Mouse (Mus musculus) heart, embryonic 10.5 days (tissue): ENCODE data around the gene Bik. TPM values are rescaled to one million over a fixed set of nuclear protein-coding genes. Genes with fewer than 3 reads are reported as not detected.

ENCODE experiments used
- DNase-seq: peaks from one replicate; pipeline ENCODE4 v3.0.0-alpha.2; 2017; ENCODE audit warnings: low spot score
- H3K27ac ChIP-seq: fragments of 300-500 bp; sonication (generic); 2 replicates; pipeline ENCODE4 v1.5.1; 2016; ENCODE audit warnings: mild to moderate bottlenecking
- H3K27me3 ChIP-seq: fragments of 300-500 bp; sonication (generic); 2 replicates; pipeline ENCODE4 v1.6.1; 2016; ENCODE audit warnings: mild to moderate bottlenecking; ENCODE audit not compliant: poor library complexity, insufficient read depth, severe bottlenecking
- H3K36me3 ChIP-seq: fragments of 300-500 bp; sonication (generic); 2 replicates; pipeline ENCODE4 v1.6.1; 2016; ENCODE audit warnings: mild to moderate bottlenecking, moderate library complexity
- H3K4me1 ChIP-seq: fragments of 300-500 bp; sonication (generic); 2 replicates; pipeline ENCODE4 v1.6.1; 2016; ENCODE audit warnings: mild to moderate bottlenecking
- H3K4me3 ChIP-seq: fragments of 300-500 bp; sonication (generic); 2 replicates; pipeline ENCODE4 v1.5.1; 2016; ENCODE audit warnings: mild to moderate bottlenecking, moderate library complexity
- H3K9me3 ChIP-seq: fragments of 300-500 bp; sonication (generic); 2 replicates; pipeline ENCODE4 v1.6.1; 2016; ENCODE audit warnings: mild to moderate bottlenecking, moderate library complexity
- WGBS: fragments of 180-500 bp; shearing (Covaris S2); methylation state at CpG from one replicate; pipeline ENCODE4 v1.1.7; 2016; 5-methylcytosine and 5-hydroxymethylcytosine counted together
- microRNA-seq: library from miRNA; unstranded; fragments of <30 nt; microRNA quantifications from one replicate; pipeline ENCODE4, GENCODE M21; 2017
- polyA plus RNA-seq: library from polyadenylated mRNA; unstranded; fragments of >200 nt; fragmentation: Nextera tagmentation; extraction: Ambion mirVana; gene quantifications from 2 replicates; pipeline ENCODE4 v1.2.1, GENCODE M21; 2016

Bik gene
- polyA plus RNA-seq, 1 experiment from 2014 or later = 17.4 TPM

- Histone ChIP-seq H3K27ac (no peak overlapping the region), H3K27me3 (no peaks in the 10 kb centered on the region), H3K9me3 (peaks cover 5% of the 10 kb centered on the region; the same call in 1 of the 2 replicates), H3K36me3 (peaks cover 97% of the 10 kb centered on the region), H3K4me3 (no peak overlapping the region), H3K4me1 (no peaks in the 10 kb centered on the region)
- WGBS = 87% methylated on average over 4 of the region's 4 CpGs
- DNase-seq = no peak
These were observed 56.3 kb downstream of the Bik start for GRCm38 (mm10) chr15:83582931-83583330.

DNA sequence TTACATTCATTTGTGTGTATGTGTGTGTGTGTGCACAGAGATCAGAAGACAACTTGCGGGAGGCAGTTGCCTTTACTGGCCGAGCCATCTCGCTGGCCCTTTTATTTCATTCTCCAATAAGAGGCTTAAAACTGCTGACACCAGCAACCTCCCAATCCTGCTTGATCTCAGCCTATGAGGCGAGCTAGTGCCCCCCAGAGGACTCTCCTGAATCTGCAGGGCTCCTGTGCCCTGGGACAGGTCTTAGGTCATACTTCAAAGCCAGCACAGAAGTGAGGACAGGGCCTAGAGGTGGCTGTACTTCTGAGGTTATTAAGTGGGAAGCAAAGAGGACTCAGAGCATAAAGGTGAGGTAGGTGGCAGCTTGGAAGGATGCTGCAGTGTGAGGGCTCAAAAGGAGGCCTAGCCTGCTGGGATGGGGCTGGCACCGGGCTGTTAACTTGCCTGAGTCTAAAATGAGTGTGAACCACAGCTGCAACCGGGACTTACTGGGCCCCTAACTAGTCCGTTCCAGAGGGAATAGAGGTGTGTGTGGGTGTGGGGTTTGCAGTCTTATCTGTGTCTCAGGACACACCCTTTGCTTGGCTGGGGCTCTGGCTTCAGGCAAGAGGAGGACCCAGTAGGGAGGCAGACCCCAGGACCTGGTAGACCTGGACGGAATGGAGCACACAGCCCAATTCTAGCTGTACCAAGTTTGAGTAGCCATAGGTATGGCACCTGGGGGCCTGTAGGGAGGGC lies 56.9 kb downstream of the Bik start:
- H3K36me3 ChIP-seq = peaks cover 97% of the 10 kb centered on the region
- H3K4me3 ChIP-seq = no peak overlapping the region
- H3K4me1 ChIP-seq = no peaks in the 10 kb centered on the region
- peaks cover 5% of the 10 kb centered on the region; the same call in 1 of the 2 replicates for H3K9me3 ChIP-seq
- 70% methylated on average over 8 of the region's 8 CpGs for WGBS
- peak; percentile 74 for DNase-seq
- H3K27me3 ChIP-seq = no peaks in the 10 kb centered on the region
- H3K27ac ChIP-seq = no peak overlapping the region

GRCm38 (mm10) chr15:83584741-83585220 lies 58.1 kb downstream of the Bik start:
- Histone ChIP-seq H3K4me3 (no peak overlapping the region), H3K36me3 (peaks cover 89% of the 10 kb centered on the region), H3K27ac (no peak overlapping the region), H3K27me3 (no peaks in the 10 kb centered on the region), H3K9me3 (peaks cover 5% of the 10 kb centered on the region; the same call in 1 of the 2 replicates), H3K4me1 (no peaks in the 10 kb centered on the region)
- DNase-seq = no peak
- WGBS = 91% methylated on average over 6 of the region's 6 CpGs

- peak overlapping the region; percentile 37 for H3K27ac ChIP-seq
- peaks cover 50% of the 10 kb centered on the region for H3K4me1 ChIP-seq
- WGBS = 91% methylated on average over 4 of the region's 4 CpGs
- no peak for DNase-seq
- H3K27me3 ChIP-seq = no peaks in the 10 kb centered on the region
- H3K4me3 ChIP-seq = no peak overlapping the region
- peaks cover 43% of the 10 kb centered on the region for H3K36me3 ChIP-seq
- H3K9me3 ChIP-seq = peaks cover 4% of the 10 kb centered on the region; the same call in 1 of the 2 replicates
These were observed 64.2 kb downstream of the Bik start for GRCm38 (mm10) chr15:83590841-83591240.

DNA sequence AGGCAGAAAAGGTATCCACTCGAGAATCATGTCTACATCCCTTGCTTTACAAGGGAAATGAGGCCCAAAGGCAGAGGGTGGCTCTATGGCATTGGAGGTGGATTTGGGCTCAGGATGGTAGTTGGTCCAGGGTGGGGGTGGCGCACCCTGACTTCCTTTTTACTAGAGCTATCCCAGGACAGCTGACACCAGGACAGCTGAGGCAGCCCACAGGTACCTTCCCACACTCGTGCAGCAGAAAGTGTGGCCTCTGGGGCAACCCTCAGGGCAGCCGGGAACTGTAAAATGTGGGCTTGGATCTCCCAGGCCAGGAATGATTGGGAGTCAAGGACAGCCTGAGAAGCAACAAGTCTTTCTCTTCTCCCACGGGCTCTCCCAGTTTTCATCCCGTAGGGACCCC lies 65.1 kb downstream of the Bik start:
- Histone ChIP-seq H3K27ac (peak overlapping the region; percentile 69; the same call in 1 of the 2 replicates), H3K27me3 (no peaks in the 10 kb centered on the region), H3K36me3 (peaks cover 34% of the 10 kb centered on the region), H3K4me3 (no peak overlapping the region), H3K9me3 (no peaks in the 10 kb centered on the region), H3K4me1 (peaks cover 50% of the 10 kb centered on the region)
- DNase-seq = no peak
- WGBS = 78% methylated on average over 6 of the region's 6 CpGs

GRCm38 (mm10) chr15:83592260-83593188 lies 65.9 kb downstream of the Bik start:
- Histone ChIP-seq H3K27ac (peak overlapping the region; percentile 81), H3K4me3 (peak overlapping the region; percentile 92), H3K36me3 (peaks cover 26% of the 10 kb centered on the region)

GRCm38 (mm10) chr15:83593189-83593585 lies 66.5 kb downstream of the Bik start:
- Histone ChIP-seq H3K36me3 (peaks cover 21% of the 10 kb centered on the region), H3K4me3 (peak overlapping the region; percentile 92)

More at GRCm38 (mm10) chr15:83592260-83593188, 65.9 kb downstream of the Bik start:
- Histone ChIP-seq H3K4me1 (peaks cover 50% of the 10 kb centered on the region), H3K27me3 (no peaks in the 10 kb centered on the region), H3K9me3 (no peaks in the 10 kb centered on the region)
- DNase-seq = no peak
- 49% methylated on average over 8 of the region's 8 CpGs for WGBS

DNA sequence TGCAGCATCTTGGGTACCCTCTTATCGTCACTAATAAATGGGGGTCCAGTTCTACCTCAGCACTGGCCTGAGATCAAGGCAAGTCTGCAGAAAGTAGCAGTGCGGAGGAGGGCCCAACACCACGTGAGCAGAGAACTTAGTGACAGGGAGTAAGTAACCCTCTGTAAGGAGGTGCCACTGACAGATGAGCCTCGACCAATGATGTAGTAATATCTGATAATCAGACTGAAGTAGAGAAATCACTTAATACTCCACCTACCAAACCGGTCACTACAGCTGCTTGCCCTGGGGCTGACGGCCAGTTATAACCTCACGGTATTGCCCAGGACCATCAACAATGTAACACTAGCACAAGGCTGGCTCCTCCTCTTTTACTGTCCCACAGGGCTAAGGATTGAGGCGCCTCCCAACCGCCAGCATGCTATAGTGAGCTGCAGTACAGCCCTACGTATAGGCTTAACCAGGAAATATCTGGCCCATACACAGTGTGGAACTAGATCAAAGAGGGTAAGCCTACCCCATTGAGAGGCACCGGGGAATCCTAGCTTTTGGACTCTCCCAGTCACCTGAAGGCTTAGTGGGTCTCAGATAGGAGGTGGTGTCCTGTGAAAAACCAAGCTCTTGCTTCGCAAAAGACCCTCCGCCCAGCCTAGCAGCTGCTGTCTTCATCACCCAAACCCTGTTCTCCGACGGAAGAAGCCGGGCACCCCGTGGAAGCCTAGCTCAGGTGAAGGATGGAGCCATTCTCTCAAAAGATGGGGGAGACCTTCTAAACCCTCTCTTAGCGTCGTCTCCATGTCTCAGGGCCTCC lies 67.2 kb downstream of the Bik start:
- Histone ChIP-seq H3K4me1 (peaks cover 50% of the 10 kb centered on the region), H3K9me3 (no peaks in the 10 kb centered on the region), H3K27me3 (no peaks in the 10 kb centered on the region), H3K27ac (peak overlapping the region; percentile 92), H3K36me3 (peaks cover 15% of the 10 kb centered on the region; the same call in 1 of the 2 replicates), H3K4me3 (peak overlapping the region; percentile 92)
- no peak for DNase-seq
- WGBS = 11% methylated on average over 19 of the region's 19 CpGs

More at GRCm38 (mm10) chr15:83593189-83593585, 66.5 kb downstream of the Bik start:
- no peaks in the 10 kb centered on the region for H3K27me3 ChIP-seq
- H3K9me3 ChIP-seq = no peaks in the 10 kb centered on the region
- H3K27ac ChIP-seq = peak overlapping the region; percentile 81
- H3K4me1 ChIP-seq = peaks cover 50% of the 10 kb centered on the region
- no peak for DNase-seq

Small RNAs within 50 kb of the gene (microRNA-seq; reads per million reads assigned to microRNA genes)
- gene Gm24575 = not detected

Other genes with a start within 250 kb of the Bik start
- gene Arfgap3, start 176.6 kb upstream of the Bik start, polyA plus RNA-seq = 25.8 and 27.5 TPM in 2 replicates
- 81.9 and 82.4 TPM in 2 replicates for gene Pacsin2, start 62.3 kb upstream of the Bik start, polyA plus RNA-seq
- gene Ttll1, start 16.0 kb upstream of the Bik start, polyA plus RNA-seq = 23.9 and 24.6 TPM in 2 replicates
- gene Tspo, start 36.7 kb downstream of the Bik start, polyA plus RNA-seq = 97.0 and 141 TPM in 2 replicates
- gene Mcat, start 36.9 kb downstream of the Bik start, polyA plus RNA-seq = 37.7 and 40.0 TPM in 2 replicates
- gene Ttll12, start 68.3 kb downstream of the Bik start, polyA plus RNA-seq = 39.7 and 44.0 TPM in 2 replicates
- gene Scube1, start 198.2 kb downstream of the Bik start, polyA plus RNA-seq = 13.5 and 20.4 TPM in 2 replicates